Mouse (Mus musculus) cerebellum, postnatal 36 days (tissue): ENCODE measurements around the gene Trmt112.
"Not testable (repeated sequence)": the region's sequence is repeated elsewhere in the genome, so short reads cannot be mapped to it uniquely, and the experiment has no call there.

Experiments used
- DNase-seq, 2 experiments: peaks; one replicate each; pipeline ENCODE4 v3.0.0; 2021 to 2022; ENCODE audit warnings: mixed read lengths in 2 of 2

Gene Trmt112

GRCm38 (mm10) chr19:6909507-6910289 lies at the start of gene Trmt112, which contains the start of gene Prdx5:
TSS of gene Trmt112 (plus strand) at chr19:6909698.
TSS of gene Prdx5 (minus strand) at chr19:6910106.
- peak; percentile 85 to 90 for DNase-seq

- no peak for DNase-seq
Measured at GRCm38 (mm10) chr19:6859971-6860370, 49.5 kb upstream of the Trmt112 start.

GRCm38 (mm10) chr19:6860706-6861105 lies 48.8 kb upstream of the Trmt112 start:
- no peak for DNase-seq

GRCm38 (mm10) chr19:6861451-6861850 lies 48.0 kb upstream of the Trmt112 start:
- DNase-seq, result no peak

DNA sequence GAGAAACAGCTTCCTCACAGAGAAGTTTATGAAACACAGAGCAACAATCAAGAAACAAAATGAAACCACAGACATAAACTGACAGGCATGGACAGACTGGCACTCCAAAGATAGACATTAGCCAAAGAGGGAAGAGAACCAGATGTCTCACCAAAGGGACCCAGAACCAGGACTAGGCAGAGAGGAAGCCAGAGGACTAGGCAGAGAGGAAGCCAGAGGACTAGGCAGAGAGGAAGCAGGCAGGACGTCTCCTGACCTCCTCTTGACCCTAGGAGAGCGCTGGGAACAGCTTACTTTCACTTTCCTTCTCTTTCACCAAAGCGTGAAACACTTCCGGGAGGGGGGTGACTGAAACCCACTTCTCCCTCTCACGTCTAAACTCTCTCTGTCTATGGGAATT lies 40.1 kb upstream of the Trmt112 start:
- no peak for DNase-seq

GRCm38 (mm10) chr19:6871574-6872271 lies 37.8 kb upstream of the Trmt112 start:
- no peak for DNase-seq

DNA sequence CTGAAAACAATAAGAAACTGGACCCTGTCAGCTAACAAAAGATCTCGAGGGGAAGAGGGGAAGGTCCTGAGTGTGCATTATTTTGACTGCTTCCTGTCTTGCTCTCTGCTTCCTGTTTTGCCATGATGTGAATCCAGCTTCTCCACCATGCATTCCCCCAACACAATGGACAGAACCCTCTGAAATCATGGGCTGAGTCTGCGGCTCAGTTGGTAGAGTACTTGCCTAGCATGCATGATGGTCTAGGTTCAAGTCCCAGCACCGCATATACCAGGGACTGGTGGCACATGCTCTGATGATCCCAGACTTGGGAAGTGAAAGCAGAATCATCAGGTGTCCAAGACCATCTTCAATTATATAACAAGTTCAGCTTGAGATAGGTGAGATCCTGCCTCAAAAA lies 36.8 kb upstream of the Trmt112 start:
- DNase-seq, result no peak

- no peak for DNase-seq
Measured at GRCm38 (mm10) chr19:6874257-6874656, 35.2 kb upstream of the Trmt112 start.

DNA sequence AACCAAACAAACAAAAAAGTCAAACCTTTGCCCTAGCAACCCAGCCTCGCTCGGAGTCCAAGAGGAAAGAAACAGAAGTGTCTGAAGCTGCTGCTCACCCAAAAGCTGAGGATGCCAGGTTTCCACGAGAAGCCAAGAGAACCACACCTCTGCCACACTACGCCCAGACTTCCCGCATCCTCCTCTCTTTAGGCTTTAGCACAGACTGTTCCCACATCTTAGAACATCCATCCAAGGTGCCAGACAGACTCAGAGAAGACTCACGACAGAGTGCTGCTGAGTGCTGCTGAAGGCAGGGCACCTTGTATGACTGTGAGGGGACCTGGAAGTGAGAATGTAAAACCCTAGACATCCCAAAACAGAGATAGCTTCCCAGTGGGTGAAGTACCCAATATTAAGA lies 33.7 kb upstream of the Trmt112 start:
- DNase-seq, result no peak

DNA sequence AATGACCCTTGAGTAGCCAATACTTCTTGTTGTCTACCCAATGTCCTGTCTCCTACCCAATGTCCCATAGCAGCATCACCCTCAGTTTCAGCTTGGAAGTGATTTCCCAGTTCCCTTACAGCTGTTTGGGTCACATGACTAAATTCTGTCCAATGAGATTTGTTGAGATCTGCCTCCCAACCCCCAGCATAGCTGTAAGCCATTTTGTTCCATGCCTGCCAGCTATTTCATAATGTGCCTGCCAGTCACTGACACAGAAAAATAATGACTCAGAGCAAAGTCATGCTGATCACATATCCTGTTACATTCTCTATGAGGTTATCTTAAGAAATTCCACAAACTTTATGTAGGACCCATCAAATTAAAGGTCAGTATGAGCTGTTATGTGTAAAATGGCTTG lies 32.7 kb upstream of the Trmt112 start:
- no peak for DNase-seq

- no peak for DNase-seq
Measured at GRCm38 (mm10) chr19:6877965-6878364, 31.5 kb upstream of the Trmt112 start.

DNA sequence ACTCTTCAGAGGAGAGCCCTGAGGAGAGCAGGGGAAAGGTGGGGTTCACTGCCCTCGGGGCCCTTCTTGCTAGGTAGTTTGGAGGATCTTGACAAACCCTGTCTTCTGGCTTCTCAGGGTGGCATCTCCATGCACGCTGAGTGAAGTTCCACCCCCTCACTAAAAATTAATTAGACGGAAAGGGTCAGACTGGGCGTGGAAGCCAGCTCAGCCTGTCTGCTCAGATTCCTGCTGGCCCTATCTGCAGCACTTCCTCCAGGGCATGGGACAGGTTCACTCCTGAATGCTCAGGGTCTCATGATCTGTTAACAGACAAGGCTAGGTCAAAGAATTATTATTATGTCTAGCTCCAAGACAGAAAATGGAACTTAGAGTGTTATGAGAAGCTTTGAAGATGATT lies 17.0 kb upstream of the Trmt112 start:
- DNase-seq, result no peak

DNA sequence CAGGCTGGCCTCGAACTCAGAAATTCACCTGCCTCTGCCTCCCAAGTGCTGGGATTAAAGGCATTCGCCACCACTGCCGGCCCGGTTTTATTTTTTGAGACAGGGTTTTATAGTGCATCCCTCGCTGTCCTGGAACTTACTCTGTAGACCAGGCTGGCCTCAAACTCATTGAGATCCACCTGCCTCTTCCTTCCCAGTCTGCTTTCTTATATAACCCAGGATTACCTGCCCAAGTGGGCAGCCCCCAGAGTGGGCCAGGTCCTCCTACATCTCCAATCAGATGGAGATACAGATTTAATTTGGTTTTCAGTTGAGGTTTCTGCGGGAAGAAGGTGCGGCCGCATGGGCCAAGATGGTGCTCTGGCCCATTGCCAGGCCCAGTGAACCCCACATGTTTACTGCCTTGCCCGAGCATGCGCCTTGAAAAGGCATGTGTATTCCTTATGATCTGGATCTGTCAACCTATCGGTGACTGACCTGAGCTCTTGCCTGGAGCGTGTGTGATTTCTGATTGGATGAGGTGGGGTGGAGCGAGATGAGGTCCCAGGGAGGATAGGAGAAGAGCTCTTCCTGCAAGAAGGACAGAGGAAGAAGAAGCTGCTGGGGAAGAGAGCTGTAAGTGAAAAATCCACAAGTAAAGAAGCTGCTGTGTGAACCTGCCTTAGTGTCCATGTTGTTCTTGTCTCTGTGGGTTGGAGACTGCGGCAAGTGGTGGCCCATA lies 15.6 kb upstream of the Trmt112 start:
- no peak for DNase-seq

DNA sequence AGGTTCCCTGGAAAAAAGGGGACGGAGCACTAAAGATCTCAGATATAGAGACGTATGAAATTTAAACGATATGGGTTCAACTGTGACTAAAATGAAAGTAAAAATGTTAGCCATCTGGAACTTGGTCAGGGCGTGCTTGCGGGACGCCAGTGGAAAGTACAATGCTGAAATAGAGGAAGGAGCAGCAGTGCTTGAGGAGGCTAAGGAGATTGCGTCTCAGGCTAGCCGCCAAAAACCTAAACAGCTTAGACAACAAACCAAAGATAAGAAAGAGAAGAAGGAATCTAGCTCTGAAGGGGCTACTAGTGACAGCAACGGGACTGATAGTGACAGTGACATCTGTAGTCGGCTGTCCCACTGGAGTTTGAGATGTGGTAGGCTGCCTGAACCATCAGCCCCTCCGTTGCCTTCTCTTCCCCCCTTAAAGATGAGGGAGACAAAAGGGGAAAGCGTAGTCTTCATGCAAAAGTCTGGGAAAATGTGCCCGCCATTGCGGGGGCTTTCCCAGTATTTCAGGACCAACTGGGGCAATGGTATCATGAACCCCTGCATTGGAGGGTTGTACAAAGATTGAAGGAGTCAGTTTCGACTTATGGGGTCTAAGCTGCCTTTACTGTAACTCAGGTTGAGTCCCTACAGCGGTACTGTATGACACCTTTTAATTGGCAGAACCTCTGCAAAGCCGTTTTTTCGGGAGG lies 13.7 kb upstream of the Trmt112 start:
- DNase-seq, result not testable (repeated sequence)

DNA sequence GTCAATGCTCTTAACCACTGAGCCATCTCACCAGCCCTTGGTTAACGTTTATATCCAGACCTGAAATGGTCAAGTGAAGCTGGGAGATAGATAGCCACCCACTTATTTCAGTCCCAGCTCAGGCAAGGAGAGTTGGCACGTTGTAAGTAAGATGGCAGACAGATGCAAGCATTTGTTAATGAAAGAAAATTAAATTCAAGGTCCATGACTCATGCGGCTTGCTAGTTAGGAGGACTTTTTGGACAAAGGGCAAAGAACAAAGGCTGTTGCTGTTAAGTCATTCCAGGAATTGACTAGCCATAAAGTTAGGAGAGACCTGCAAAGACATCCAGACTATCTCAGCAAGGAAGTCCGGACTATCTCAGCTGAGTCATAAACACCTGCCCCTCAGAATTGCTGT lies 9.9 kb upstream of the Trmt112 start:
- DNase-seq, result no peak

GRCm38 (mm10) chr19:6903031-6903430 lies 6.5 kb upstream of the Trmt112 start:
- DNase-seq, result no peak

DNA sequence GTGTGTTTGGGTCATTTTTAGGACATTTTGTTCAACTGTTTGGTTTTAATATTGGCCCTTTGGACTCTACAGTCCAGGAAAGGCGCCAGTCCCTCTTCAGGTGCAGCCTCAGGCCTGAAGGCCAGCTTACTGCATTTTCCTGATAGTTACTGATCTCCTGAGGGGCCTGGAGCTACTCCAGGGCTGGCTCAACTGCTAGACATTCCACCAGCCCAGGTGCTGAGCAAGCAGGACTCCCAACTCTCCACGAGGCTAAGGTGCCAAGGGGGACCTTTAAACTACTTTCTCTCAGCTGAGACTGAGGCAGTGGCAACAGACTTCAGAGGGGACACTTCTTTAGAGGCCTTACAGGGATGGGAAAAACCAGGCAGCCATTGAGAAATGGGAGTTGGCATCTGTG lies 4.7 kb upstream of the Trmt112 start:
- no peak for DNase-seq

DNA sequence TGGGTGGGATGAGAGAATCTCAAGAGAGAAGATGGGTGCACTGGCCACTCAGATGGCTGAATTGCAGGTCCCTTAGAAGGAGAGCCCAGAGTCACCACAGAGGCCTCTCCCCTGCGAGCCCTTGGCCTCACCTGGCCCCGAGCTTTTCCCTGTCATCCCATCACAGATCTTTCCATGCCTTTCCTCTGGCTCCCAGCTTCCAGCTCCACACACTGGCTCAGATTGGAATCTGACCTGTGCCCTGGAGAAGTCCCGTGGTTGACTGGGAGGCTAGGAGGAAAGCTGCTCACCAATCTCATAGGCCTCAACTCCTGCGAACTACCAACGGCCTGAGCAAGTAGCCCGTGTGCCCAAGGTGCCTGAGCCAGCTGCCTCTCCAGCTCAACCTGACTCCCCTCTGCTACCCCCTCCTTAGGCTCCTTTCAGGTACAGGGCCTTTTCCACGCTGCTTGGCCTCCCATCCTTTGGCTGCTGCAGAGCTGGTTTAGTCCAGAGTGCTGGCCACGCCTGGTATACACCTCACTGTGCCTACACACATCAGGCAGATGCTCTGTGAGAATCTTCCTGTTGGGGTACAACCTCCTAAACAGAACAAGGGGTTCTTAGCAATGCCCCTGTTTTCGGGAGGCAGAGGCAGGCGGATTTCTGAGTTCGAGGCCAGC lies 3.9 kb upstream of the Trmt112 start:
- DNase-seq, result no peak

DNA sequence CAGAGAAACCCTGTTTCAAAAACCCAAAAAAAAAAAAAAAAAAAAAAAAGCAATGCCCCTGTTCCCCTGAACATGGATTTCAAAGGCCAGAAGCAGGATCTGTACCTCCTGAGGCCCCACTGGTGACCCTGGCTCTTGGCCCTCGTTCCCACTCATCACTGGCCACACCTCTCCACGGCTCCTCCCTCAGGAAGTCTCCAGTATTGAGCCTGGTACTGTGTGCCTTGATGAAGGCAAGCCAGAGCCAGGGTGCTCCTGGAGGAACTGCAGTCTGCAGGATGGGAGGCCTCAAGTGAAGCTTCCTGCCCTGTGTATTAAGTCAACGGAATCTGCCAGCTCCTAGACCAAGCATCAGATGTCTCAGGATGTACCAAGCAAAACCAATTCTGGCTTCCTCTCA lies 3.3 kb upstream of the Trmt112 start:
- no peak for DNase-seq

DNA sequence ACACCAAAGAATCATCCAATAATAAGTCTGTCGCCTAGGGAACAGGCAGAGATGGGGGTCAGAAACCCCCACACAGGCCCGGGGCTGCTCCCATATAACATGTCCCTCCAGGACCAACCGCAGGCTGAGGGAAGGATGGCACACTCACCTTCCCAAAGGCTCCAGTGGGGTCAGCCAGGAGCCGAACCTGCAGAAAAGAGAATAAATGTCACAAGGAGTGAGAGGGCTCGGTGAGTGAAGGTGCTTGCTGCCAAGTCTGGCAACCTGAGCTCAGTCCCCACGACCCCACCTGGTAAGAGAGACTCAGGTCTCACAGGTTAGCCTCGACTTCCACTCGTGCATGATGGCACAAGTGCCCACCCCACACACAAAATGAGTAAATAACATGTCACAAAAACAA lies 2.4 kb upstream of the Trmt112 start:
- DNase-seq, result no peak

- no peak for DNase-seq
Measured at GRCm38 (mm10) chr19:6907811-6908540, 1.5 kb upstream of the Trmt112 start.

DNA sequence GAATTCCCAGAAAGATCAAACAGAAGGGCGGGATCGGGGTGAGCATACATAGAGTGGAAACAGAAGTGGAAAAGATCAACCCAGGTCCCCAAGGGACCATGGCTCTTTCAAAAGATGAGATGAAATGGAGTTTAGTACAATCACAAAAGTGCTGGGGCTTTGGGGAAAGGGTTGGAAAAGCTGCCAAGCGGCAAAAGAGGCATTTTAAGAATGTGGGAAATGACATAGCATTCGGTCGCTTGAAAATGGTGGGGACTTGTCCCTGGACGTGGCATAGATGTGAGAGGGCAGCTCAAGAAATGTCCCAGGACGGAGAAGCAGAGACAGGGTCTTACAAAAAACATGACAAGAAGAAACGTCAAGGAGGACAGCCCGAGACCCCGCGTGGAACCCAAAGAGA lies 477 bp upstream of the Trmt112 start:
- DNase-seq, result no peak
